Mouse (Mus musculus): ENCODE data around the gene Gm826. TPM values are rescaled to one million over a fixed set of nuclear protein-coding genes. Genes with fewer than 3 reads are reported as not detected.

Gm826 gene
- polyA plus RNA-seq, 1 experiment from 2014 or later = not detected

- peaks cover 28% of the 10 kb centered on the region for H3K4me1 ChIP-seq (ENCODE audit: control insufficient read depth, insufficient read depth, low read depth, low read length)
- no peak for ATAC-seq
- H3K9ac ChIP-seq (ENCODE audit: low read depth, low read length) = peak overlapping the region; percentile 81
These were observed 32.4 kb upstream of the Gm826 start for GRCm38 (mm10) chr2:160366111-160366979.

GRCm38 (mm10) chr2:160365107-160365911, 31.3 kb upstream of the Gm826 start:
- Histone ChIP-seq H3K9me3 (ENCODE audit: control insufficient read depth, low read length) (no peaks in the 10 kb centered on the region), H3K4me1 (ENCODE audit: control insufficient read depth, insufficient read depth, low read depth, low read length) (peaks cover 28% of the 10 kb centered on the region), H3K36me3 (ENCODE audit: control insufficient read depth, insufficient read depth, low read length) (no peaks in the 10 kb centered on the region), H3K27ac (ENCODE audit: low read depth, low read length) (peak overlapping the region; percentile 39; the same call in 1 of the 2 replicates), H3K4me2 (ENCODE audit: low read length) (peak overlapping the region; percentile 98), H3K4me3 (ENCODE audit: low read length) (peak overlapping the region; percentile 64), H3K27me3 (replicated peaks; ENCODE audit: control insufficient read depth, insufficient read depth, low read length) (peaks cover 51% of the 10 kb centered on the region), H3K9ac (ENCODE audit: low read depth, low read length) (peak overlapping the region; percentile 56)
- under 1% methylated on average over 50 of the region's 50 CpGs for WGBS
- no peak for ATAC-seq

More at GRCm38 (mm10) chr2:160366111-160366979, 32.4 kb upstream of the Gm826 start:
- Histone ChIP-seq H3K27me3 (replicated peaks; ENCODE audit: control insufficient read depth, insufficient read depth, low read length) (peaks cover 55% of the 10 kb centered on the region), H3K36me3 (ENCODE audit: control insufficient read depth, insufficient read depth, low read length) (no peaks in the 10 kb centered on the region), H3K9me3 (ENCODE audit: control insufficient read depth, low read length) (no peaks in the 10 kb centered on the region), H3K4me3 (ENCODE audit: low read length) (peak overlapping the region; percentile 64), H3K4me2 (ENCODE audit: low read length) (peak overlapping the region; percentile 98), H3K27ac (ENCODE audit: low read depth, low read length) (peak overlapping the region; percentile 80)
- WGBS = under 1% methylated on average over 88 of the region's 95 CpGs

- Histone ChIP-seq H3K9ac (ENCODE audit: low read depth, low read length) (no peak overlapping the region), H3K27ac (ENCODE audit: low read depth, low read length) (no peak overlapping the region), H3K4me3 (ENCODE audit: low read length) (peak overlapping the region; percentile 64), H3K4me2 (ENCODE audit: low read length) (peak overlapping the region; percentile 98), H3K27me3 (replicated peaks; ENCODE audit: control insufficient read depth, insufficient read depth, low read length) (peaks cover 51% of the 10 kb centered on the region), H3K4me1 (ENCODE audit: control insufficient read depth, insufficient read depth, low read depth, low read length) (peaks cover 28% of the 10 kb centered on the region), H3K36me3 (ENCODE audit: control insufficient read depth, insufficient read depth, low read length) (no peaks in the 10 kb centered on the region), H3K9me3 (ENCODE audit: control insufficient read depth, low read length) (no peaks in the 10 kb centered on the region)
- ATAC-seq = no peak
- WGBS = 2% methylated on average over 12 of the region's 12 CpGs
These were observed 30.7 kb upstream of the Gm826 start for GRCm38 (mm10) chr2:160364666-160365065.

- WGBS = 3% methylated on average over 9 of the region's 9 CpGs
- Histone ChIP-seq H3K4me2 (ENCODE audit: low read length) (peak overlapping the region; percentile 98), H3K27me3 (replicated peaks; ENCODE audit: control insufficient read depth, insufficient read depth, low read length) (peaks cover 50% of the 10 kb centered on the region), H3K36me3 (ENCODE audit: control insufficient read depth, insufficient read depth, low read length) (no peaks in the 10 kb centered on the region), H3K9ac (ENCODE audit: low read depth, low read length) (no peak overlapping the region), H3K4me3 (ENCODE audit: low read length) (peak overlapping the region; percentile 64), H3K4me1 (ENCODE audit: control insufficient read depth, insufficient read depth, low read depth, low read length) (peaks cover 28% of the 10 kb centered on the region), H3K9me3 (ENCODE audit: control insufficient read depth, low read length) (no peaks in the 10 kb centered on the region), H3K27ac (ENCODE audit: low read depth, low read length) (no peak overlapping the region)
- ATAC-seq = no peak
These were observed 30.2 kb upstream of the Gm826 start for GRCm38 (mm10) chr2:160364128-160364650.

- no peak overlapping the region for H3K4me2 ChIP-seq (ENCODE audit: low read length)
- no peak overlapping the region for H3K27ac ChIP-seq (ENCODE audit: low read depth, low read length)
- no peak overlapping the region for H3K9ac ChIP-seq (ENCODE audit: low read depth, low read length)
- no peak for ATAC-seq
- WGBS = 35% methylated on average over 4 of the region's 4 CpGs
- no peaks in the 10 kb centered on the region for H3K9me3 ChIP-seq (ENCODE audit: control insufficient read depth, low read length)
- no peaks in the 10 kb centered on the region for H3K36me3 ChIP-seq (ENCODE audit: control insufficient read depth, insufficient read depth, low read length)
- H3K4me3 ChIP-seq (ENCODE audit: low read length) = no peak overlapping the region
- H3K27me3 ChIP-seq (replicated peaks; ENCODE audit: control insufficient read depth, insufficient read depth, low read length) = peaks cover 49% of the 10 kb centered on the region
- peaks cover 19% of the 10 kb centered on the region for H3K4me1 ChIP-seq (ENCODE audit: control insufficient read depth, insufficient read depth, low read depth, low read length)
These were observed 29.2 kb upstream of the Gm826 start for GRCm38 (mm10) chr2:160363201-160363600.

GRCm38 (mm10) chr2:160361442-160362121, 27.6 kb upstream of the Gm826 start:
- no peak for ATAC-seq
- H3K9ac ChIP-seq (ENCODE audit: low read depth, low read length) = no peak overlapping the region
- H3K4me3 ChIP-seq (ENCODE audit: low read length) = no peak overlapping the region
- H3K27me3 ChIP-seq (replicated peaks; ENCODE audit: control insufficient read depth, insufficient read depth, low read length) = peaks cover 50% of the 10 kb centered on the region
- peaks cover 12% of the 10 kb centered on the region for H3K4me1 ChIP-seq (ENCODE audit: control insufficient read depth, insufficient read depth, low read depth, low read length)
- no peaks in the 10 kb centered on the region for H3K9me3 ChIP-seq (ENCODE audit: control insufficient read depth, low read length)
- 0 out of 2 replicates have a peak overlapping the region, but pooled peaks have one; percentile 16 for H3K4me2 ChIP-seq (ENCODE audit: low read length)
- H3K36me3 ChIP-seq (ENCODE audit: control insufficient read depth, insufficient read depth, low read length) = no peaks in the 10 kb centered on the region
- WGBS = 18% methylated on average over 16 of the region's 16 CpGs
- no peak overlapping the region for H3K27ac ChIP-seq (ENCODE audit: low read depth, low read length)

GRCm38 (mm10) chr2:160360234-160360874, 26.4 kb upstream of the Gm826 start:
- no peak for ATAC-seq
- Histone ChIP-seq H3K27me3 (replicated peaks; ENCODE audit: control insufficient read depth, insufficient read depth, low read length) (peaks cover 44% of the 10 kb centered on the region), H3K36me3 (ENCODE audit: control insufficient read depth, insufficient read depth, low read length) (no peaks in the 10 kb centered on the region), H3K9ac (ENCODE audit: low read depth, low read length) (no peak overlapping the region), H3K4me2 (ENCODE audit: low read length) (no peak overlapping the region), H3K9me3 (ENCODE audit: control insufficient read depth, low read length) (no peaks in the 10 kb centered on the region), H3K4me1 (ENCODE audit: control insufficient read depth, insufficient read depth, low read depth, low read length) (peaks cover 3% of the 10 kb centered on the region), H3K27ac (ENCODE audit: low read depth, low read length) (no peak overlapping the region), H3K4me3 (ENCODE audit: low read length) (no peak overlapping the region)
- WGBS = 10% methylated on average over 8 of the region's 8 CpGs

- ATAC-seq = no peak
- H3K4me3 ChIP-seq (ENCODE audit: low read length) = no peak overlapping the region
- no peak overlapping the region for H3K4me2 ChIP-seq (ENCODE audit: low read length)
- no peaks in the 10 kb centered on the region for H3K36me3 ChIP-seq (ENCODE audit: control insufficient read depth, insufficient read depth, low read length)
- no peaks in the 10 kb centered on the region for H3K4me1 ChIP-seq (ENCODE audit: control insufficient read depth, insufficient read depth, low read depth, low read length)
- H3K9me3 ChIP-seq (ENCODE audit: control insufficient read depth, low read length) = no peaks in the 10 kb centered on the region
- peaks cover 41% of the 10 kb centered on the region for H3K27me3 ChIP-seq (replicated peaks; ENCODE audit: control insufficient read depth, insufficient read depth, low read length)
- no peak overlapping the region for H3K27ac ChIP-seq (ENCODE audit: low read depth, low read length)
- WGBS = 15% methylated on average over 4 of the region's 4 CpGs
- H3K9ac ChIP-seq (ENCODE audit: low read depth, low read length) = no peak overlapping the region
These were observed 24.9 kb upstream of the Gm826 start for GRCm38 (mm10) chr2:160358896-160359295.
